Mouse (Mus musculus): ENCODE results near the gene Zfyve19. TPM values are rescaled to one million over a fixed set of nuclear protein-coding genes. Genes with fewer than 3 reads are reported as not detected.

Zfyve19 gene
- polyA plus RNA-seq, 1 experiment, result 23.2 TPM

GRCm38 (mm10) chr2:119176761-119177160 lies 31.7 kb upstream of the Zfyve19 start:
- no peak for TF ChIP-seq MYOG (IDR thresholded peaks at IDR 0.05; ENCODE audit: control insufficient read depth in 1 of 3, insufficient read depth in 1 of 3, insufficient read length in 2 of 3, low read depth in 2 of 3)
- TF ChIP-seq CEBPB (IDR thresholded peaks at IDR 0.05; ENCODE audit: insufficient read depth, poor library complexity, severe bottlenecking), result no peak
- no peak for TF ChIP-seq TCF3 (IDR thresholded peaks at IDR 0.05; ENCODE audit: insufficient read length, low read depth)
- TF ChIP-seq POLR2AphosphoS2 (IDR thresholded peaks at IDR 0.05; ENCODE audit: insufficient read length, low read depth), result no peak
- TF ChIP-seq MYOD1 (IDR thresholded peaks at IDR 0.05; ENCODE audit: control insufficient read depth in 1 of 3, insufficient read length in 2 of 3, low read depth in 2 of 3), result no peak
- no peak for TF ChIP-seq USF1 (IDR thresholded peaks at IDR 0.05; ENCODE audit: low read depth)
- TF ChIP-seq MAX (IDR thresholded peaks at IDR 0.05; ENCODE audit: low read depth), result no peak
- TF ChIP-seq TCF12 (IDR thresholded peaks at IDR 0.05; ENCODE audit: insufficient read depth, poor library complexity, severe bottlenecking), result no peak
- TF ChIP-seq REST (IDR thresholded peaks at IDR 0.05; ENCODE audit: insufficient read depth, insufficient read length), result no peak
- Histone ChIP-seq H3ac (ENCODE audit: control insufficient read depth, insufficient read length) (no peak overlapping the region), H3K4me2 (ENCODE audit: low read depth) (peak overlapping the region; percentile 80), H3K36me3 (ENCODE audit: control insufficient read depth, insufficient read depth) (no peaks in the 10 kb centered on the region), H3K27me3 (ENCODE audit: control insufficient read depth, insufficient read depth, insufficient read length) (no peaks in the 10 kb centered on the region), H3K4me3 (peak overlapping the region; percentile 29), H3K79me2 (ENCODE audit: control insufficient read depth, insufficient read depth) (peaks cover 8% of the 10 kb centered on the region)

- H3K79me2 ChIP-seq (ENCODE audit: control insufficient read depth, insufficient read depth), result peaks cover 8% of the 10 kb centered on the region
- no peaks in the 10 kb centered on the region for H3K27me3 ChIP-seq (ENCODE audit: control insufficient read depth, insufficient read depth, insufficient read length)
- peak overlapping the region; percentile 80 for H3K4me2 ChIP-seq (ENCODE audit: low read depth)
- H3ac ChIP-seq (ENCODE audit: control insufficient read depth, insufficient read length), result no peak overlapping the region
- no peaks in the 10 kb centered on the region for H3K36me3 ChIP-seq (ENCODE audit: control insufficient read depth, insufficient read depth)
- TF ChIP-seq REST (IDR thresholded peaks at IDR 0.05; ENCODE audit: insufficient read depth, insufficient read length), result no peak
- TF ChIP-seq MYOD1 (IDR thresholded peaks at IDR 0.05; ENCODE audit: control insufficient read depth in 1 of 3, insufficient read length in 2 of 3, low read depth in 2 of 3), result no peak
- no peak for TF ChIP-seq CEBPB (IDR thresholded peaks at IDR 0.05; ENCODE audit: insufficient read depth, poor library complexity, severe bottlenecking)
- TF ChIP-seq TCF12 (IDR thresholded peaks at IDR 0.05; ENCODE audit: insufficient read depth, poor library complexity, severe bottlenecking), result no peak
- no peak for TF ChIP-seq MYOG (IDR thresholded peaks at IDR 0.05; ENCODE audit: control insufficient read depth in 1 of 3, insufficient read depth in 1 of 3, insufficient read length in 2 of 3, low read depth in 2 of 3)
- no peak for TF ChIP-seq TCF3 (IDR thresholded peaks at IDR 0.05; ENCODE audit: insufficient read length, low read depth)
- no peak for TF ChIP-seq E2F4 (IDR thresholded peaks at IDR 0.05; ENCODE audit: insufficient read depth)
- no peak for TF ChIP-seq POLR2AphosphoS2 (IDR thresholded peaks at IDR 0.05; ENCODE audit: insufficient read length, low read depth)
- TF ChIP-seq POLR2A (IDR thresholded peaks at IDR 0.05; ENCODE audit: insufficient read length, low read depth), result no peak
- TF ChIP-seq MAX (IDR thresholded peaks at IDR 0.05; ENCODE audit: low read depth), result no peak
- no peak for TF ChIP-seq USF1 (IDR thresholded peaks at IDR 0.05; ENCODE audit: low read depth)
- TF ChIP-seq SRF (IDR thresholded peaks at IDR 0.05; ENCODE audit: control insufficient read depth, insufficient read length, low read depth), result no peak
- no peak overlapping the region for H3K4me3 ChIP-seq
Measured at GRCm38 (mm10) chr2:119177384-119177939, 31.0 kb upstream of the Zfyve19 start.

- Histone ChIP-seq H3ac (ENCODE audit: control insufficient read depth, insufficient read length) (no peak overlapping the region), H3K36me3 (ENCODE audit: control insufficient read depth, insufficient read depth) (no peaks in the 10 kb centered on the region), H3K79me2 (ENCODE audit: control insufficient read depth, insufficient read depth) (no peaks in the 10 kb centered on the region), H3K4me3 (no peak overlapping the region), H3K4me2 (ENCODE audit: low read depth) (no peak overlapping the region), H3K27me3 (ENCODE audit: control insufficient read depth, insufficient read depth, insufficient read length) (no peaks in the 10 kb centered on the region)
- TF ChIP-seq SRF (IDR thresholded peaks at IDR 0.05; ENCODE audit: control insufficient read depth, insufficient read length, low read depth), result no peak
- TF ChIP-seq USF1 (IDR thresholded peaks at IDR 0.05; ENCODE audit: low read depth), result no peak
- TF ChIP-seq MAX (IDR thresholded peaks at IDR 0.05; ENCODE audit: low read depth), result no peak
- no peak for TF ChIP-seq MYOD1 (IDR thresholded peaks at IDR 0.05; ENCODE audit: control insufficient read depth in 1 of 3, insufficient read length in 2 of 3, low read depth in 2 of 3)
- TF ChIP-seq POLR2A (IDR thresholded peaks at IDR 0.05; ENCODE audit: insufficient read length, low read depth), result no peak
- no peak for TF ChIP-seq MYOG (IDR thresholded peaks at IDR 0.05; ENCODE audit: control insufficient read depth in 1 of 3, insufficient read depth in 1 of 3, insufficient read length in 2 of 3, low read depth in 2 of 3)
- TF ChIP-seq E2F4 (IDR thresholded peaks at IDR 0.05; ENCODE audit: insufficient read depth), result no peak
- TF ChIP-seq TCF3 (IDR thresholded peaks at IDR 0.05; ENCODE audit: insufficient read length, low read depth), result no peak
- TF ChIP-seq TCF12 (IDR thresholded peaks at IDR 0.05; ENCODE audit: insufficient read depth, poor library complexity, severe bottlenecking), result no peak
Measured at GRCm38 (mm10) chr2:119182914-119183313, 25.5 kb upstream of the Zfyve19 start.

GRCm38 (mm10) chr2:119189029-119189710 lies 19.2 kb upstream of the Zfyve19 start:
- H3K4me3 ChIP-seq, result no peak overlapping the region
- TF ChIP-seq CEBPB (IDR thresholded peaks at IDR 0.05; ENCODE audit: insufficient read depth, poor library complexity, severe bottlenecking) (no peak), SRF (IDR thresholded peaks at IDR 0.05; ENCODE audit: control insufficient read depth, insufficient read length, low read depth) (no peak), MYOD1 (IDR thresholded peaks at IDR 0.05; ENCODE audit: control insufficient read depth in 1 of 3, insufficient read length in 2 of 3, low read depth in 2 of 3) (no peak), USF1 (IDR thresholded peaks at IDR 0.05; ENCODE audit: low read depth) (no peak), TCF12 (IDR thresholded peaks at IDR 0.05; ENCODE audit: insufficient read depth, poor library complexity, severe bottlenecking) (no peak), REST (IDR thresholded peaks at IDR 0.05; ENCODE audit: insufficient read depth, insufficient read length) (no peak), TCF3 (IDR thresholded peaks at IDR 0.05; ENCODE audit: insufficient read length, low read depth) (no peak), E2F4 (IDR thresholded peaks at IDR 0.05; ENCODE audit: insufficient read depth) (no peak), MAX (IDR thresholded peaks at IDR 0.05; ENCODE audit: low read depth) (no peak), POLR2AphosphoS2 (IDR thresholded peaks at IDR 0.05; ENCODE audit: insufficient read length, low read depth) (no peak), MYOG (IDR thresholded peaks at IDR 0.05; ENCODE audit: control insufficient read depth in 1 of 3, insufficient read depth in 1 of 3, insufficient read length in 2 of 3, low read depth in 2 of 3) (no peak), POLR2A (IDR thresholded peaks at IDR 0.05; ENCODE audit: insufficient read length, low read depth) (no peak)

More at GRCm38 (mm10) chr2:119189029-119189710, 19.2 kb upstream of the Zfyve19 start:
- Histone ChIP-seq H3K36me3 (ENCODE audit: control insufficient read depth, insufficient read depth) (no peaks in the 10 kb centered on the region), H3K79me2 (ENCODE audit: control insufficient read depth, insufficient read depth) (no peaks in the 10 kb centered on the region), H3K4me2 (ENCODE audit: low read depth) (peak overlapping the region; percentile 74), H3K27me3 (ENCODE audit: control insufficient read depth, insufficient read depth, insufficient read length) (no peaks in the 10 kb centered on the region), H3ac (ENCODE audit: control insufficient read depth, insufficient read length) (no peak overlapping the region)

Data from myocyte (in vitro differentiated cells).